Mouse (Mus musculus) heart, embryonic 13.5 days (tissue): ENCODE measurements around the gene Ubash3a. TPM values are rescaled to one million over a fixed set of nuclear protein-coding genes. Genes with fewer than 3 reads are reported as not detected.

ENCODE experiments used
- ATAC-seq: fragments of 200-750 bp; cut with Nextera tagmentation; 2 replicates; pipeline ENCODE4 v1.8.0; 2017; ENCODE audit warnings: moderate TSS enrichment; ENCODE audit not compliant: insufficient number of reproducible peaks, low FRiP score, low TSS enrichment; ENCODE audit errors: extremely low read depth
- H3K27ac ChIP-seq: fragments of 300-500 bp; sonication (generic); replicated peaks from 2 replicates; pipeline ENCODE4 v1.5.1; 2015; ENCODE audit warnings: moderate library complexity, mild to moderate bottlenecking, inconsistent platforms
- H3K27me3 ChIP-seq: fragments of 300-500 bp; sonication (generic); replicated peaks from 2 replicates; pipeline ENCODE4 v1.6.1; 2015; ENCODE audit warnings: mild to moderate bottlenecking, inconsistent platforms
- H3K36me3 ChIP-seq: fragments of 300-500 bp; sonication (generic); 2 replicates; pipeline ENCODE4 v1.6.1; 2015; ENCODE audit warnings: mild to moderate bottlenecking, inconsistent platforms
- H3K4me1 ChIP-seq: fragments of 300-500 bp; sonication (generic); 2 replicates; pipeline ENCODE4 v1.6.1; 2015; ENCODE audit warnings: inconsistent platforms
- H3K4me2 ChIP-seq: fragments of 300-500 bp; sonication (generic); 2 replicates; pipeline ENCODE4 v1.6.1; 2015; ENCODE audit warnings: inconsistent platforms, mild to moderate bottlenecking, moderate library complexity
- H3K4me3 ChIP-seq: fragments of 300-500 bp; sonication (generic); 2 replicates; pipeline ENCODE4 v1.5.1; 2015; ENCODE audit warnings: moderate library complexity, mild to moderate bottlenecking, inconsistent platforms
- H3K9ac ChIP-seq: fragments of 300-500 bp; sonication (generic); 2 replicates; pipeline ENCODE4 v1.6.1; 2015; ENCODE audit warnings: inconsistent platforms, mild to moderate bottlenecking, moderate library complexity
- H3K9me3 ChIP-seq: fragments of 300-500 bp; sonication (generic); 2 replicates; pipeline ENCODE4 v1.6.1; 2016; ENCODE audit warnings: inconsistent platforms
- WGBS: fragments of 180-500 bp; shearing (Covaris S2); methylation state at CpG from one replicate; pipeline ENCODE4 v1.1.7; 2015; ENCODE audit warnings: mixed read lengths; 5-methylcytosine and 5-hydroxymethylcytosine counted together
- polyA plus RNA-seq: library from polyadenylated mRNA; unstranded; fragments of >200 nt; fragmentation: Nextera tagmentation; extraction: Ambion mirVana; gene quantifications from 2 replicates; pipeline ENCODE4 v1.2.1, GENCODE M21; 2015

Gene Ubash3a
- polyA plus RNA-seq, 1 experiment from 2014 or later, result 0.43 TPM

GRCm38 (mm10) chr17:31281830-31282686 is 74.4 kb downstream of the Ubash3a start:
- no peaks in the 10 kb centered on the region for H3K36me3 ChIP-seq
- 39% methylated on average over 19 of the region's 19 CpGs for WGBS
- ATAC-seq, result no peak

DNA sequence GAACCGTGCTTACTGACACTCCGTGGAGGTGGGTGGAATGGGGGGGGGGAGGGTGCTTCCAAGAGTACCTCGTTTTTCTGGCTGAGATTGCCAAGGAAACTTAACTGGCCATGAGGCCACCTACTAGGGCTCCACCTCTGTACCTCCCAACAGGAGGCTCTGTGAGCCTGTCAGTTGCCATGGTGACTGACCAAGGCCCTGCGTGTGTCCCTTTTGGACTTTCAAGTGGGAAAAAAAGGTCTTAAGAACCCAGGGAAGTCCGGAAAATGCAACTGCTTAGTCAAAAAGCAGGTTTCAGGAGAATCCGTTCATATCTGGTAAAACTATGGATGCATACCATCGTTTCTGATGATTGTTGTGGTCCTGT is 75.0 kb downstream of the Ubash3a start:
- ATAC-seq, result no peak
- Histone ChIP-seq H3K9me3 (no peaks in the 10 kb centered on the region), H3K4me3 (no peak overlapping the region), H3K27me3 (no peaks in the 10 kb centered on the region), H3K4me2 (no peak overlapping the region), H3K4me1 (no peaks in the 10 kb centered on the region), H3K9ac (no peak overlapping the region), H3K36me3 (no peaks in the 10 kb centered on the region), H3K27ac (no peak overlapping the region)
- WGBS, result 30% methylated on average over 7 of the region's 7 CpGs

More at GRCm38 (mm10) chr17:31281830-31282686, 74.4 kb downstream of the Ubash3a start:
- Histone ChIP-seq H3K9me3 (no peaks in the 10 kb centered on the region), H3K27ac (no peak overlapping the region), H3K9ac (no peak overlapping the region), H3K4me2 (no peak overlapping the region), H3K4me3 (no peak overlapping the region), H3K27me3 (no peaks in the 10 kb centered on the region), H3K4me1 (0 out of 2 replicates have a peak, but pooled peaks cover 4% of the 10 kb centered on the region)

GRCm38 (mm10) chr17:31285867-31286266 is 78.2 kb downstream of the Ubash3a start:
- no peaks in the 10 kb centered on the region for H3K27me3 ChIP-seq
- 73% methylated on average over 2 of the region's 2 CpGs for WGBS
- H3K4me3 ChIP-seq, result no peak overlapping the region
- H3K9me3 ChIP-seq, result no peaks in the 10 kb centered on the region
- no peak overlapping the region for H3K4me2 ChIP-seq
- ATAC-seq, result no peak
- H3K36me3 ChIP-seq, result no peaks in the 10 kb centered on the region
- no peaks in the 10 kb centered on the region for H3K4me1 ChIP-seq
- no peak overlapping the region for H3K27ac ChIP-seq
- H3K9ac ChIP-seq, result no peak overlapping the region

- no peak within 1 kb of the TSS for H3K27ac ChIP-seq
- H3K9me3 ChIP-seq, result no peaks in the 10 kb centered on the region
- H3K4me2 ChIP-seq, result no peak within 1 kb of the TSS
- H3K4me3 ChIP-seq, result no peak within 1 kb of the TSS
- H3K4me1 ChIP-seq, result no peaks in the 10 kb centered on the region
- no peak within 1 kb of the TSS for H3K9ac ChIP-seq
- no peaks in the 10 kb centered on the region for H3K36me3 ChIP-seq
- no peak for ATAC-seq
- H3K27me3 ChIP-seq, result no peaks in the 10 kb centered on the region
- WGBS, result 88% methylated on average over 1 of the region's 1 CpGs
Measured at GRCm38 (mm10) chr17:31286492-31286891, 78.8 kb downstream of the Ubash3a start, which contains the start of gene Slc37a1. Slc37a1 (plus strand) TSS chr17:31286792.

DNA sequence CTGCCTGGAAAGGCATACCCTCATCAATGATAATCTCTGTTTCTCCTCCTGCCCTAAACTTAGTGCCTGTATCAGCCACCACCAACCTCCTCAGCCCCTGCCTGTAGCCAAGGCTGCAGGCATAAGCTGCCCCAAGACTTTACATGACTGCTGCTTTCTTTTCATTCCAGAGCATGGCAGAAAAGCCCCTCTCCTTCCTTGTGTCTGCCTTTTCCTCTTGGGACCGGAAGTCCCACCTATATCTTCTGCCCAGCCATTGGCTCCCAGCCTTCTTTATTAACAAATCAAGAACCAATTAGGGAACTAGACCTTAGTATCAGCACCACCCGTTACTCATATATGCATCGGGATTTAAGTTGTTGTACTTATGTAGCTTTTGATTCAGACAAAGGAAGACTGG is 79.5 kb downstream of the Ubash3a start:
- H3K4me2 ChIP-seq, result no peak overlapping the region
- ATAC-seq, result no peak
- no peak overlapping the region for H3K27ac ChIP-seq
- no peaks in the 10 kb centered on the region for H3K9me3 ChIP-seq
- H3K4me1 ChIP-seq, result no peaks in the 10 kb centered on the region
- no peak overlapping the region for H3K9ac ChIP-seq
- H3K27me3 ChIP-seq, result no peaks in the 10 kb centered on the region
- no peak overlapping the region for H3K4me3 ChIP-seq
- no peaks in the 10 kb centered on the region for H3K36me3 ChIP-seq
- 75% methylated on average over 3 of the region's 3 CpGs for WGBS

GRCm38 (mm10) chr17:31288999-31289726 is 81.5 kb downstream of the Ubash3a start:
- H3K27ac ChIP-seq, result no peak overlapping the region
- H3K27me3 ChIP-seq, result no peaks in the 10 kb centered on the region
- WGBS, result 52% methylated on average over 7 of the region's 7 CpGs
- H3K4me3 ChIP-seq, result no peak overlapping the region
- H3K4me2 ChIP-seq, result no peak overlapping the region
- no peak for ATAC-seq
- H3K4me1 ChIP-seq, result no peaks in the 10 kb centered on the region
- no peaks in the 10 kb centered on the region for H3K36me3 ChIP-seq
- no peaks in the 10 kb centered on the region for H3K9me3 ChIP-seq
- H3K9ac ChIP-seq, result no peak overlapping the region

DNA sequence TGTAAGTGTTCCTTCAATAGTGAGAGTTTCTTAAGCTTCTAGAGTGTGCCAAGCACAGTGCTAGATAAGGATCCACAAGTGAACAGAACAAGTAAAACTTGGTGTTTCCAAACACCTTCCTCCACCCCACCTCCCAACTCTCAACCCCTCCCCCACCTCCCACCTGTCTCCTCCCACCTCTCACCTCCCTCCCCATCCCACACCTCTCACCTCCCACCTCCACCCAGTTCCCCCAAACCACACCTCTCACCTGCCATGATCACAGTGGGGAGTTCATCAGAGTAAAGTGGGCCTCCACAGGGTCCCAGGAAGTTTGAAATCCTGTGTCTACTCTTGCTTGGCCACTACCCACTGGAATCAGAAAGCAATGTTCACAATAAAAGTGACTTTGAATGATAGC is 82.6 kb downstream of the Ubash3a start:
- Histone ChIP-seq H3K27me3 (peaks cover 3% of the 10 kb centered on the region), H3K36me3 (no peaks in the 10 kb centered on the region), H3K4me3 (no peak overlapping the region), H3K4me2 (no peak overlapping the region), H3K9ac (no peak overlapping the region), H3K27ac (no peak overlapping the region), H3K4me1 (peaks cover 2% of the 10 kb centered on the region), H3K9me3 (no peaks in the 10 kb centered on the region)
- ATAC-seq, result no peak

- Histone ChIP-seq H3K27ac (no peak overlapping the region), H3K27me3 (peaks cover 9% of the 10 kb centered on the region), H3K4me1 (peaks cover 7% of the 10 kb centered on the region), H3K9me3 (no peaks in the 10 kb centered on the region), H3K4me3 (no peak overlapping the region), H3K9ac (no peak overlapping the region), H3K4me2 (no peak overlapping the region), H3K36me3 (no peaks in the 10 kb centered on the region)
- no peak for ATAC-seq
- 69% methylated on average over 6 of the region's 6 CpGs for WGBS
Measured at GRCm38 (mm10) chr17:31290859-31291258, 83.2 kb downstream of the Ubash3a start.

GRCm38 (mm10) chr17:31294363-31295214 is 86.9 kb downstream of the Ubash3a start:
- WGBS, result 72% methylated on average over 15 of the region's 15 CpGs
- Histone ChIP-seq H3K9me3 (no peaks in the 10 kb centered on the region), H3K36me3 (no peaks in the 10 kb centered on the region), H3K4me3 (peak overlapping the region; percentile 69; the same call in 1 of the 2 replicates), H3K27me3 (peaks cover 17% of the 10 kb centered on the region), H3K4me2 (0 out of 2 replicates have a peak overlapping the region, but pooled peaks have one; percentile 100), H3K4me1 (peaks cover 42% of the 10 kb centered on the region), H3K27ac (no peak overlapping the region), H3K9ac (no peak overlapping the region)
- no peak for ATAC-seq

DNA sequence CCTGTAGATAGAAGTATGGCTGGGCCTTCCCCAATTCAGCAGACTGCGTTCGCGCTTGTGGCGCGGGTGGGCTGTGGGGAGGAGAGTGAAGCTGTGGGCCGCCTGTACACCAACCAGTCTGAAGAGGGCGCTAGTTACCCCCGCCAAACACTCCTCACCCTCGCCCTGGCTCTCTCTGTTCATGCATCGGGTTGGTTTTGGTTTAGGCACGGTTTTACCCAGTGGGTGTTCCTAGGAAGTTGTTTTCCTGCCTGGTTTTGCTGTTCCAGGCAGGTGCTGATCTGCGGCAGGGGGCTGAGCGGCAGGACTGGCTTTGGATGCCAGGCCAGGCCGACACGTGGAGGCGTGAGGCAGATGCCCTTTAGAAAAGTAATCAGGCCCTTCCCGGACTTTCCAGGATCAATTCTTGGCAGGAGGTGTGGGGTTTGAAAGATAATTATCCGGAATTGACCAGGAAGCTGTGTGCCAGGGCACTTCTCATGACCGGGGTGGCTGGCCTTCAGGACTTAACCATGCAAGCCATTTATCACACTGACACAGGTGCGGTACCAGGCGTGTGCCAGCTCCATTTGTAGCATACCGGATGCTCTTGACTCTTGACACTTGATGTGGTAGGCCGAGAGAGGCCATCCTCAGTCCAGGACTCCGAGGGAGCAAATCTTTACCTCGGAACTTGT is 87.7 kb downstream of the Ubash3a start:
- Histone ChIP-seq H3K9ac (peak overlapping the region; percentile 82), H3K4me3 (peak overlapping the region; percentile 69), H3K4me2 (peak overlapping the region; percentile 100), H3K4me1 (peaks cover 42% of the 10 kb centered on the region), H3K36me3 (no peaks in the 10 kb centered on the region), H3K9me3 (no peaks in the 10 kb centered on the region), H3K27ac (no peak overlapping the region), H3K27me3 (peaks cover 17% of the 10 kb centered on the region)
- 22% methylated on average over 25 of the region's 25 CpGs for WGBS
- ATAC-seq, result no peak
